8 mouse cellular contexts compared by ENCODE assay signal in the genomic region with DNA sequence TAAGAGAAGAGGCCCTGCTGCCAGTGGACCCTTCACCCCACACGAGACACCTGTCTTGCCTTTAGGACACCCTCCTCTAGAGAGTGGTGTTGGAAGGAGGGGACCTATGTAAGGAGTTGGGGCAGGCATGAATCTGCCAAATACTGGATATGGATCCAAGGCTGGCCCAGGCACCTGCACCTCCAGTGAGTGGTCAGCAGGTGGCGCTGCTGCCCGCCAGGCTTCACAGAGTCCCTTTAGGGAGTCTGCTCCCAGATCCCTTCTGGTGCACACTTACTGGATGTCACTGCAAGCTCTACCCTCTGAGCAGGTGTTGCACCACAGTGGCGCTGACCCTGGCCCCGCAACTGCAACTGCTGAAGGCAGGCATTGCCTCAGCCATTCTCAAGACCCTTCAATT. TPM values are rescaled to one million over a fixed set of nuclear protein-coding genes. Genes with fewer than 3 reads are reported as not detected.
DNase-seq lines count a peak whose midpoint lies in the region; ATAC-seq lines count a peak whose summit lies in the region.

No protein-coding gene starts in this region.

- intact Hi-C loops in gastrocnemius, postnatal 36 days (cut with DNase I): loop anchor here (2.0 kb wide), 1 partner anchor 57 kb away; a partner anchor contains a TSS
- intact Hi-C loops in left cerebral cortex, postnatal 4 days (cut with DNase I): loop anchor here (2.0 to 5.0 kb wide), 2 partner anchors 46 to 57 kb away; a partner anchor contains a TSS

- H3K4me2 ChIP-seq in intestine, embryonic 15.5 days (replicated peaks): no peak overlapping the region
- H3K4me2 ChIP-seq in midbrain, embryonic 12.5 days (replicated peaks): no peak overlapping the region

- peaks cover 31% of the 10 kb centered on the region for H3K36me3 ChIP-seq in intestine, embryonic 15.5 days
- H3K36me3 ChIP-seq in midbrain, embryonic 12.5 days: peaks cover 49% of the 10 kb centered on the region

- H3K9ac ChIP-seq in intestine, embryonic 15.5 days: no peak overlapping the region
- H3K9ac ChIP-seq in midbrain, embryonic 12.5 days (replicated peaks): no peak overlapping the region

- peak; percentile 70 for DNase-seq in adrenal gland, adult 8-10 months
- DNase-seq in embryo, embryonic 11 days: peak; percentile 81
- peak; percentile 70 to 85 for DNase-seq in gastrocnemius, postnatal 36 days
- DNase-seq in left cerebral cortex, postnatal 4 days: peak; percentile 80
- peak; percentile 84 for DNase-seq in skeletal muscle tissue, adult 2 months (ENCODE audit: low read depth, low spot score)
- DNase-seq in yolk sac, embryonic 10.5 days (ENCODE audit: low spot score): no peak

- 12% methylated on average over 5 of the region's 5 CpGs for WGBS in intestine, embryonic 15.5 days
- 12% methylated on average over 5 of the region's 5 CpGs for WGBS in midbrain, embryonic 12.5 days

- no peak overlapping the region for H3K4me3 ChIP-seq in intestine, embryonic 15.5 days (replicated peaks)
- no peak overlapping the region for H3K4me3 ChIP-seq in midbrain, embryonic 12.5 days

- no peaks in the 10 kb centered on the region for H3K9me3 ChIP-seq in intestine, embryonic 15.5 days
- no peaks in the 10 kb centered on the region for H3K9me3 ChIP-seq in midbrain, embryonic 12.5 days

- peaks cover 4% of the 10 kb centered on the region; the same call in 1 of the 2 replicates for H3K4me1 ChIP-seq in intestine, embryonic 15.5 days (replicated peaks)
- peaks cover 5% of the 10 kb centered on the region; the same call in 1 of the 2 replicates for H3K4me1 ChIP-seq in midbrain, embryonic 12.5 days

- H3K27me3 ChIP-seq in intestine, embryonic 15.5 days (replicated peaks): no peaks in the 10 kb centered on the region
- H3K27me3 ChIP-seq in midbrain, embryonic 12.5 days: no peaks in the 10 kb centered on the region

- no peak overlapping the region for H3K27ac ChIP-seq in intestine, embryonic 15.5 days
- H3K27ac ChIP-seq in midbrain, embryonic 12.5 days (replicated peaks): no peak overlapping the region

- peak; percentile 69 for ATAC-seq in intestine, embryonic 15.5 days
- peak; percentile 70 for ATAC-seq in midbrain, embryonic 12.5 days (ENCODE audit: low FRiP score, low read depth)

RNA-seq across cellular contexts. Expression of a gene that starts 7.4 kb away (rescaled TPM):
- total RNA-seq in adrenal gland, adult 8-10 months (2022): 10 to 100 TPM; 25.7 to 46.9 (median 36.6) TPM
- total RNA-seq in gastrocnemius, postnatal 36 days (2021): 10 to 100 TPM; 28.8 to 35.8 TPM
- polyA plus RNA-seq in intestine, embryonic 15.5 days (2015; fragmentation: Nextera tagmentation; extraction: Ambion mirVana): 31.2 and 32.0 TPM in 2 replicates
- 10 to 100 TPM; 29.2 to 33.0 TPM for total RNA-seq in left cerebral cortex, postnatal 4 days (2021)
- 30.9 and 33.9 TPM in 2 replicates for polyA plus RNA-seq in midbrain, embryonic 12.5 days (2016; fragmentation: Nextera tagmentation; extraction: Ambion mirVana)

RNA-seq across cellular contexts. Expression of a gene that starts 14.7 kb away (rescaled TPM):
- total RNA-seq in adrenal gland, adult 8-10 months (2022): 10 to 100 TPM; 14.0 to 20.5 (median 18.6) TPM
- total RNA-seq in gastrocnemius, postnatal 36 days (2021): 1 to 10 TPM; 3.6 to 4.0 TPM
- polyA plus RNA-seq in intestine, embryonic 15.5 days (2015; fragmentation: Nextera tagmentation; extraction: Ambion mirVana): 20.4 and 21.0 TPM in 2 replicates
- total RNA-seq in left cerebral cortex, postnatal 4 days (2021): 10 to 100 TPM; 20.6 to 21.2 TPM
- 25.8 and 28.9 TPM in 2 replicates for polyA plus RNA-seq in midbrain, embryonic 12.5 days (2016; fragmentation: Nextera tagmentation; extraction: Ambion mirVana)

RNA-seq across cellular contexts. Expression of a gene that starts 27.2 kb away (rescaled TPM):
- total RNA-seq in adrenal gland, adult 8-10 months (2022): 10 to 100 TPM; 23.9 to 34.2 (median 31.1) TPM
- total RNA-seq in gastrocnemius, postnatal 36 days (2021): 10 to 100 TPM; 77.1 to 91.5 TPM
- polyA plus RNA-seq in intestine, embryonic 15.5 days (2015; fragmentation: Nextera tagmentation; extraction: Ambion mirVana): 10.6 and 10.9 TPM in 2 replicates
- 1 to 10 TPM; 6.6 to 7.1 TPM for total RNA-seq in left cerebral cortex, postnatal 4 days (2021)
- polyA plus RNA-seq in midbrain, embryonic 12.5 days (2016; fragmentation: Nextera tagmentation; extraction: Ambion mirVana): 4.7 and 5.4 TPM in 2 replicates

RNA-seq across cellular contexts. Expression of a gene that starts 46.1 kb away (rescaled TPM):
- 10 to 100 TPM in 3 of 4 experiments, 1 to 10 TPM in 1; 7.1 to 17.4 (median 13.7) TPM for total RNA-seq in adrenal gland, adult 8-10 months (2022)
- total RNA-seq in gastrocnemius, postnatal 36 days (2021): 1 to 10 TPM; 2.5 to 2.8 TPM
- polyA plus RNA-seq in intestine, embryonic 15.5 days (2015; fragmentation: Nextera tagmentation; extraction: Ambion mirVana): 15.6 and 19.0 TPM in 2 replicates
- total RNA-seq in left cerebral cortex, postnatal 4 days (2021): 10 to 100 TPM; 17.4 to 17.6 TPM
- 20.8 and 23.4 TPM in 2 replicates for polyA plus RNA-seq in midbrain, embryonic 12.5 days (2016; fragmentation: Nextera tagmentation; extraction: Ambion mirVana)

RNA-seq across cellular contexts. Expression of a gene that starts 47.9 kb away (rescaled TPM):
- 100 to 1,000 TPM in 2 of 4 experiments, 10 to 100 TPM in 2; 84.6 to 116 (median 104) TPM for total RNA-seq in adrenal gland, adult 8-10 months (2022)
- 10 to 100 TPM; 54.6 to 58.8 TPM for total RNA-seq in gastrocnemius, postnatal 36 days (2021)
- 73.2 and 75.6 TPM in 2 replicates for polyA plus RNA-seq in intestine, embryonic 15.5 days (2015; fragmentation: Nextera tagmentation; extraction: Ambion mirVana)
- total RNA-seq in left cerebral cortex, postnatal 4 days (2021): 10 to 100 TPM; 74.9 to 79.2 TPM
- 84.4 and 89.8 TPM in 2 replicates for polyA plus RNA-seq in midbrain, embryonic 12.5 days (2016; fragmentation: Nextera tagmentation; extraction: Ambion mirVana)
